21 mouse cellular contexts compared by ENCODE assay signal in genomic region chr14:17662087-17662486, GRCm38 (mm10). TPM values are rescaled to one million over a fixed set of nuclear protein-coding genes. Genes with fewer than 3 reads are reported as not detected.
DNase-seq lines count a peak whose midpoint lies in the region; ATAC-seq and TF ChIP-seq lines count a peak whose summit lies in the region.
"Had no signal": no experiment of that assay in that cellular context is flagged by ENCODE, and none has a peak within 500 bp of the region (broad histone marks: within the 10 kb centered on the region; RNA-seq: fewer than 3 reads in every experiment).

No protein-coding gene starts in this region.

- H3K9ac ChIP-seq in forebrain, embryonic 15.5 days (replicated peaks) = no peak overlapping the region
- H3K9ac ChIP-seq in hindbrain, postnatal 0 days (replicated peaks; ENCODE audit: low read length) = no peak overlapping the region
- no peak overlapping the region for H3K9ac ChIP-seq in hindbrain, embryonic 12.5 days
- no peak overlapping the region for H3K9ac ChIP-seq in liver, postnatal 0 days (replicated peaks)
- no peak overlapping the region for H3K9ac ChIP-seq in liver, embryonic 11.5 days (ENCODE audit: low read depth, low read length)
- H3K9ac ChIP-seq in midbrain, embryonic 15.5 days = no peak overlapping the region

- WGBS in forebrain, embryonic 15.5 days = 28% methylated on average over 5 of the region's 5 CpGs
- WGBS in forebrain, embryonic 10.5 days = 37% methylated on average over 5 of the region's 5 CpGs
- WGBS in hindbrain, postnatal 0 days = 45% methylated on average over 5 of the region's 5 CpGs
- 42% methylated on average over 5 of the region's 5 CpGs for WGBS in hindbrain, embryonic 12.5 days
- WGBS in liver, postnatal 0 days (ENCODE audit: insufficient replicate concordance) = 52% methylated on average over 5 of the region's 5 CpGs
- 46% methylated on average over 5 of the region's 5 CpGs for WGBS in liver, embryonic 11.5 days
- 37% methylated on average over 5 of the region's 5 CpGs for WGBS in midbrain, embryonic 15.5 days

- peaks cover 9% of the 10 kb centered on the region for H3K27me3 ChIP-seq in forebrain, embryonic 15.5 days
- H3K27me3 ChIP-seq in forebrain, embryonic 10.5 days (ENCODE audit: poor library complexity, severe bottlenecking) = peaks cover 57% of the 10 kb centered on the region
- H3K27me3 ChIP-seq in hindbrain, postnatal 0 days (ENCODE audit: insufficient read depth, low read length) = peaks cover 5% of the 10 kb centered on the region; the same call in 1 of the 2 replicates
- H3K27me3 ChIP-seq in hindbrain, embryonic 12.5 days = peaks cover 25% of the 10 kb centered on the region
- 0 out of 2 replicates have a peak, but pooled peaks cover 8% of the 10 kb centered on the region for H3K27me3 ChIP-seq in liver, postnatal 0 days (ENCODE audit: insufficient read depth, low read length)
- peaks cover 35% of the 10 kb centered on the region for H3K27me3 ChIP-seq in liver, embryonic 11.5 days (replicated peaks; ENCODE audit: control insufficient read depth, insufficient read depth, low read length)
- H3K27me3 ChIP-seq in midbrain, embryonic 15.5 days (replicated peaks) = peaks cover 17% of the 10 kb centered on the region; the same call in 1 of the 2 replicates

- H3K9me3 ChIP-seq in forebrain, embryonic 15.5 days = no peaks in the 10 kb centered on the region
- no peaks in the 10 kb centered on the region for H3K9me3 ChIP-seq in forebrain, embryonic 10.5 days
- no peaks in the 10 kb centered on the region for H3K9me3 ChIP-seq in hindbrain, postnatal 0 days (ENCODE audit: low read length)
- H3K9me3 ChIP-seq in hindbrain, embryonic 12.5 days (replicated peaks) = no peaks in the 10 kb centered on the region
- H3K9me3 ChIP-seq in liver, postnatal 0 days (ENCODE audit: low read length) = no peaks in the 10 kb centered on the region
- no peaks in the 10 kb centered on the region for H3K9me3 ChIP-seq in liver, embryonic 11.5 days (ENCODE audit: control insufficient read depth, low read length)
- H3K9me3 ChIP-seq in midbrain, embryonic 15.5 days = no peaks in the 10 kb centered on the region
- H3K9me3 ChIP-seq: forebrain, embryonic 13.5 days; G1E had no signal

- H3K27ac ChIP-seq in forebrain, embryonic 15.5 days (replicated peaks) = no peak overlapping the region
- H3K27ac ChIP-seq in forebrain, embryonic 10.5 days = no peak overlapping the region
- H3K27ac ChIP-seq in hindbrain, postnatal 0 days = no peak overlapping the region
- no peak overlapping the region for H3K27ac ChIP-seq in hindbrain, embryonic 12.5 days
- no peak overlapping the region for H3K27ac ChIP-seq in liver, postnatal 0 days (ENCODE audit: low read depth)
- no peak overlapping the region for H3K27ac ChIP-seq in liver, embryonic 11.5 days (ENCODE audit: low read depth, low read length)
- no peak overlapping the region for H3K27ac ChIP-seq in midbrain, embryonic 15.5 days
- H3K27ac ChIP-seq: forebrain, embryonic 13.5 days; macrophage had no signal

- peaks cover 26% of the 10 kb centered on the region for H3K4me1 ChIP-seq in forebrain, embryonic 15.5 days
- peaks cover 25% of the 10 kb centered on the region for H3K4me1 ChIP-seq in forebrain, embryonic 10.5 days
- H3K4me1 ChIP-seq in hindbrain, postnatal 0 days (ENCODE audit: insufficient read depth, low read length) = no peaks in the 10 kb centered on the region
- peaks cover 15% of the 10 kb centered on the region for H3K4me1 ChIP-seq in hindbrain, embryonic 12.5 days
- peaks cover 2% of the 10 kb centered on the region; the same call in 1 of the 2 replicates for H3K4me1 ChIP-seq in liver, postnatal 0 days (ENCODE audit: insufficient read depth)
- H3K4me1 ChIP-seq in liver, embryonic 11.5 days (replicated peaks; ENCODE audit: control insufficient read depth, insufficient read depth, low read length) = no peaks in the 10 kb centered on the region
- H3K4me1 ChIP-seq in midbrain, embryonic 15.5 days = peaks cover 23% of the 10 kb centered on the region

- DNase-seq in forebrain, embryonic 10.5 days (ENCODE audit: extremely low spot score, low spot score) = no peak
- DNase-seq in hindbrain, postnatal 0 days (ENCODE audit: low spot score) = no peak
- DNase-seq in liver, postnatal 0 days = no peak
- no peak for DNase-seq in liver, embryonic 11.5 days (ENCODE audit: low spot score)
- DNase-seq in kidney, adult 9 months = no peak
- DNase-seq: adrenal gland, postnatal 10 days; cerebellum, adult 9-11 months; gastrocnemius, postnatal 25 days; heart, postnatal 10 days; kidney, adult 8-10 months; kidney, postnatal 36 days; lung, embryonic 14.5 days; right cerebral cortex, postnatal 4 days; thymus, adult 2 months had no signal

- peak overlapping the region; percentile 93; the same call in 1 of the 2 replicates for H3K4me2 ChIP-seq in forebrain, embryonic 15.5 days (replicated peaks)
- H3K4me2 ChIP-seq in hindbrain, postnatal 0 days (ENCODE audit: low read depth, low read length) = peak overlapping the region; percentile 100
- H3K4me2 ChIP-seq in hindbrain, embryonic 12.5 days (replicated peaks) = no peak overlapping the region
- H3K4me2 ChIP-seq in liver, postnatal 0 days (ENCODE audit: low read depth, low read length) = 0 out of 2 replicates have a peak overlapping the region, but pooled peaks have one; percentile 77
- H3K4me2 ChIP-seq in liver, embryonic 11.5 days = no peak overlapping the region
- peak overlapping the region; percentile 91 for H3K4me2 ChIP-seq in midbrain, embryonic 15.5 days

- H3K4me3 ChIP-seq in forebrain, embryonic 15.5 days = peak overlapping the region; percentile 67
- H3K4me3 ChIP-seq in forebrain, embryonic 10.5 days = no peak overlapping the region
- peak overlapping the region; percentile 83 for H3K4me3 ChIP-seq in hindbrain, postnatal 0 days (ENCODE audit: low read length)
- no peak overlapping the region for H3K4me3 ChIP-seq in hindbrain, embryonic 12.5 days
- H3K4me3 ChIP-seq in liver, postnatal 0 days (ENCODE audit: low read depth, low read length) = no peak overlapping the region
- H3K4me3 ChIP-seq in liver, embryonic 11.5 days (ENCODE audit: low read depth, low read length) = no peak overlapping the region
- peak overlapping the region; percentile 81 for H3K4me3 ChIP-seq in midbrain, embryonic 15.5 days

- H3K36me3 ChIP-seq in forebrain, embryonic 15.5 days = no peaks in the 10 kb centered on the region
- no peaks in the 10 kb centered on the region for H3K36me3 ChIP-seq in forebrain, embryonic 10.5 days (replicated peaks)
- H3K36me3 ChIP-seq in hindbrain, postnatal 0 days (ENCODE audit: insufficient read depth, low read length) = no peaks in the 10 kb centered on the region
- no peaks in the 10 kb centered on the region for H3K36me3 ChIP-seq in hindbrain, embryonic 12.5 days
- no peaks in the 10 kb centered on the region for H3K36me3 ChIP-seq in liver, postnatal 0 days (replicated peaks; ENCODE audit: insufficient read depth, low read length)
- no peaks in the 10 kb centered on the region for H3K36me3 ChIP-seq in liver, embryonic 11.5 days (ENCODE audit: control insufficient read depth, insufficient read depth, low read length)
- no peaks in the 10 kb centered on the region for H3K36me3 ChIP-seq in midbrain, embryonic 15.5 days (replicated peaks)
- H3K36me3 ChIP-seq: G1E had no signal

- no peak for TF ChIP-seq CTCF in hindbrain, postnatal 0 days (IDR thresholded peaks at IDR 0.05; ENCODE audit: low read depth)
- no peak for TF ChIP-seq CTCF in liver, postnatal 0 days (IDR thresholded peaks at IDR 0.05; ENCODE audit: low read depth)

- ATAC-seq in forebrain, embryonic 15.5 days (replicated peaks) = no peak
- ATAC-seq in hindbrain, postnatal 0 days = no peak
- no peak for ATAC-seq in hindbrain, embryonic 12.5 days (ENCODE audit: low FRiP score)
- ATAC-seq in liver, postnatal 0 days = no peak
- ATAC-seq in liver, embryonic 11.5 days (replicated peaks; ENCODE audit: low FRiP score) = no peak
- ATAC-seq in midbrain, embryonic 15.5 days (replicated peaks) = no peak
- ATAC-seq: activated CD4-positive, CD25-positive, alpha-beta regulatory T cell, adult 4 months had no signal

- no peak for TF ChIP-seq EP300 in liver, postnatal 0 days (IDR thresholded peaks at IDR 0.05; ENCODE audit: low read depth)

RNA-seq across cellular contexts. Expression of gene Thrb, which starts 2.0 kb away (rescaled TPM):
- 1.6 and 2.4 TPM in 2 replicates for polyA plus RNA-seq in forebrain, embryonic 15.5 days (2015; fragmentation: Nextera tagmentation; extraction: Ambion mirVana)
- 0.73 and 0.74 TPM in 2 replicates for polyA plus RNA-seq in forebrain, embryonic 10.5 days (2016; fragmentation: Nextera tagmentation; extraction: Ambion mirVana)
- 2.7 and 5.3 TPM in 2 replicates for total RNA-seq in hindbrain, postnatal 0 days (2014; rRNA removed)
- polyA plus RNA-seq in hindbrain, postnatal 0 days (2015; fragmentation: Nextera tagmentation; extraction: Ambion mirVana) = 2.4 and 2.8 TPM in 2 replicates
- polyA plus RNA-seq in hindbrain, embryonic 12.5 days (2016; fragmentation: Nextera tagmentation; extraction: Ambion mirVana) = 1.1 and 1.7 TPM in 2 replicates
- polyA plus RNA-seq in liver, postnatal 0 days (2015; fragmentation: Nextera tagmentation; extraction: Ambion mirVana) = 5.1 and 6.4 TPM in 2 replicates
- 1.5 and 1.7 TPM in 2 replicates for polyA plus RNA-seq in liver, embryonic 11.5 days (2014; fragmentation: Nextera tagmentation; extraction: Ambion mirVana)
- polyA plus RNA-seq in midbrain, embryonic 15.5 days (2015; fragmentation: Nextera tagmentation; extraction: Ambion mirVana) = 2.3 TPM in 2 replicates

Comparison
In these comparisons a context has a peak if more than half of its experiments do, and no peak if none do; other contexts are left out.
1. H3K4me2 ChIP-seq: peak in forebrain, embryonic 15.5 days (single experiment), hindbrain, postnatal 0 days (single experiment), liver, postnatal 0 days (single experiment) and midbrain, embryonic 15.5 days (single experiment); none in hindbrain, embryonic 12.5 days (single experiment) and liver, embryonic 11.5 days (single experiment).
2. H3K4me3 ChIP-seq: peak in forebrain, embryonic 15.5 days (single experiment), hindbrain, postnatal 0 days (single experiment) and midbrain, embryonic 15.5 days (single experiment); none in forebrain, embryonic 10.5 days (single experiment), hindbrain, embryonic 12.5 days (single experiment), liver, postnatal 0 days (single experiment) and liver, embryonic 11.5 days (single experiment).